Mouse (Mus musculus): ENCODE data around the gene Ctnna2. TPM values are rescaled to one million over a fixed set of nuclear protein-coding genes. Genes with fewer than 3 reads are reported as not detected.

Gene Ctnna2
- polyA plus RNA-seq, 1 experiment: 86.0 TPM

DNA sequence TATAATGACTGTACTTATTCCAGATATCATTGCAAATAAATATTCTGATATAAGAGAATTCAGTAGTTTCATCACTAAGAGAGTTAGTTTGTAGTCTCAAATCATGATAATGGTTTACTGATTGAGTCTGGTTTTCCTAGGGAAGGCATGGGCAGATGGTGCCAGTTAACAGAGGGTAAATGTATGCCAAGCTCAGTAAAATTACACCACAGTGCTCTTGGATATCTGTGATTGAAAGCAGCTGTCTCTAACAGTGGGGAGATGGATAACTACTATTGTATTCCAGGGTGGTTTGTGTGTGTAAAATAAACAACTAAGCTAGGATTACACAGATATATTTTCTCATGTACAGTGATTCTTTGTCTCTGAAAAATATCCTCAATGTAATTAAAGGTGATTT, 140.8 kb downstream of the Ctnna2 start:
- H3K27ac ChIP-seq (ENCODE audit: insufficient read depth, low read length): no peak overlapping the region
- no peaks in the 10 kb centered on the region; the same call in 1 of the 2 replicates for H3K4me1 ChIP-seq (ENCODE audit: control insufficient read depth, insufficient read depth, low read length)
- no peak for TF ChIP-seq POLR2A (IDR thresholded peaks at IDR 0.05; ENCODE audit: extremely low read depth, insufficient read depth, low read length)
- TF ChIP-seq CTCF (IDR thresholded peaks at IDR 0.05; ENCODE audit: extremely low read depth, insufficient read depth, low read length): no peak
- H3K4me3 ChIP-seq (ENCODE audit: insufficient read depth, low read length): no peak overlapping the region

DNA sequence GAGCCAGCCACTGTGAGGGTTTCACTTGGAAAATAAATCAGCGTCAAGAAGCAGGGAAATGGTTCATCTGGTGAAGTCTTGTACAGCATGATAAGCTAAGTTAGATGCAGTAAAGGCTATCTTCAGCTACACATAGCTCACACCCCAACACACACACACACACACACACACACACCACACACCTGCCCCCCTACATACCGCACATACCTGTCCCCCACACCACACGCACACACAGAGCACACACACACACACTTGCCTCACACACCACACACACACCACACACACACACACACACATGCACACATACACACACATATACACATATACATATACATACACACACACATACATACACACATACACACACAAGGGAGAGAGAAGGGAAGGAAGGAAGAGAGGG, 142.0 kb downstream of the Ctnna2 start:
- Histone ChIP-seq H3K27ac (ENCODE audit: insufficient read depth, low read length) (no peak overlapping the region), H3K4me1 (ENCODE audit: control insufficient read depth, insufficient read depth, low read length) (no peaks in the 10 kb centered on the region; the same call in 1 of the 2 replicates), H3K4me3 (ENCODE audit: insufficient read depth, low read length) (no peak overlapping the region)
- no peak for TF ChIP-seq CTCF (IDR thresholded peaks at IDR 0.05; ENCODE audit: extremely low read depth, insufficient read depth, low read length)
- TF ChIP-seq POLR2A (IDR thresholded peaks at IDR 0.05; ENCODE audit: extremely low read depth, insufficient read depth, low read length): no peak

- TF ChIP-seq POLR2A (IDR thresholded peaks at IDR 0.05; ENCODE audit: extremely low read depth, insufficient read depth, low read length) (no peak), CTCF (IDR thresholded peaks at IDR 0.05; ENCODE audit: extremely low read depth, insufficient read depth, low read length) (no peak)
Measured at GRCm38 (mm10) chr6:77834680-77835079, 144.8 kb downstream of the Ctnna2 start.

GRCm38 (mm10) chr6:77827526-77827925, 152.0 kb downstream of the Ctnna2 start:
- H3K27ac ChIP-seq (ENCODE audit: insufficient read depth, low read length): no peak overlapping the region
- no peaks in the 10 kb centered on the region for H3K4me1 ChIP-seq (ENCODE audit: control insufficient read depth, insufficient read depth, low read length)
- no peak overlapping the region for H3K4me3 ChIP-seq (ENCODE audit: insufficient read depth, low read length)
- no peak for TF ChIP-seq POLR2A (IDR thresholded peaks at IDR 0.05; ENCODE audit: extremely low read depth, insufficient read depth, low read length)
- TF ChIP-seq CTCF (IDR thresholded peaks at IDR 0.05; ENCODE audit: extremely low read depth, insufficient read depth, low read length): no peak

More at GRCm38 (mm10) chr6:77834680-77835079, 144.8 kb downstream of the Ctnna2 start:
- no peak overlapping the region for H3K27ac ChIP-seq (ENCODE audit: insufficient read depth, low read length)
- no peak overlapping the region for H3K4me3 ChIP-seq (ENCODE audit: insufficient read depth, low read length)
- no peaks in the 10 kb centered on the region; the same call in 1 of the 2 replicates for H3K4me1 ChIP-seq (ENCODE audit: control insufficient read depth, insufficient read depth, low read length)

DNA sequence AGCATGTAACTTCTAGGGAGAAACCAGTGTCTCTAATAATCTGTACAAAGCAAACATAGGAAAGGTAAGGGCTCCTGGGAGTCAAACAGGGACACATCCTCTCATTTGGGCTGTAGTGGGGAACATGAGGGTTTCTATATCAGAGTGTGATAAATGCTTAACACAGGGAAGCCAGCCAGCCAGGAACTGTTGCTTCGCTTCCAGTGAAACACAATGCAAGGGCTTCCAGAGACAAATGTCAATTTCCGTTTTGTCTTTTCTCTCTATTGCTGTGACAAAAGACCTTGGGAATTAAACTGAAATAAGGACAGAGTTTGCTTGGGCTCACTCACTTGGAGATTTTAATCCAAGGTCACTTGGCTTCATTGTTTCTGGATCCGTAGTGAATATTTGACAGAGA, 162.4 kb downstream of the Ctnna2 start:
- no peak overlapping the region for H3K4me3 ChIP-seq (ENCODE audit: insufficient read depth, low read length)
- no peak overlapping the region for H3K27ac ChIP-seq (ENCODE audit: insufficient read depth, low read length)
- TF ChIP-seq POLR2A (IDR thresholded peaks at IDR 0.05; ENCODE audit: extremely low read depth, insufficient read depth, low read length) (no peak), CTCF (IDR thresholded peaks at IDR 0.05; ENCODE audit: extremely low read depth, insufficient read depth, low read length) (no peak)
- peaks cover 2% of the 10 kb centered on the region; the same call in 1 of the 2 replicates for H3K4me1 ChIP-seq (ENCODE audit: control insufficient read depth, insufficient read depth, low read length)

DNA sequence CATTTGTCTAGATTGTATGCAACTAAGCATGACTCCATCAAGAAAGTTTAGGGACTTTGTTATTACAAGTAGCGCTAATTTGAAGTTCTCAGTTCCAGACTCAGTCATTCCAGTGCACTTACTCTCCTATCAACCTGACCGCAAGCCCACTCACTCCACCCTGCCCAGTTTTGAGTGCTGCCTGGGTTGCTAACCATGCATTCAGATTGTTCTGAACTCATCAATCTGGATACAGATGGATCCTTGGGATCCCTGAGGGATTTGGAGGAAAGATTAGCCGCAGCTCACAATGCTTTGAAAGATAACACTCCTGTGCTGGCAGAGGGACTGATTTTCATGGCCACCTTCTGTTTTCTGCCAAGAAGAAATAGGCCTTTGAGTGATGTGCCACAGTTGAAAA, 168.5 kb downstream of the Ctnna2 start:
- TF ChIP-seq CTCF (IDR thresholded peaks at IDR 0.05; ENCODE audit: extremely low read depth, insufficient read depth, low read length): no peak
- Histone ChIP-seq H3K4me1 (ENCODE audit: control insufficient read depth, insufficient read depth, low read length) (no peaks in the 10 kb centered on the region), H3K27ac (ENCODE audit: insufficient read depth, low read length) (no peak overlapping the region), H3K4me3 (ENCODE audit: insufficient read depth, low read length) (no peak overlapping the region)

- H3K4me1 ChIP-seq (ENCODE audit: control insufficient read depth, insufficient read depth, low read length): no peaks in the 10 kb centered on the region
- TF ChIP-seq POLR2A (IDR thresholded peaks at IDR 0.05; ENCODE audit: extremely low read depth, insufficient read depth, low read length) (no peak), CTCF (IDR thresholded peaks at IDR 0.05; ENCODE audit: extremely low read depth, insufficient read depth, low read length) (no peak)
Measured at GRCm38 (mm10) chr6:77802604-77803003, 176.9 kb downstream of the Ctnna2 start.

GRCm38 (mm10) chr6:77783342-77783741, 196.2 kb downstream of the Ctnna2 start:
- TF ChIP-seq CTCF (IDR thresholded peaks at IDR 0.05; ENCODE audit: extremely low read depth, insufficient read depth, low read length) (no peak), POLR2A (IDR thresholded peaks at IDR 0.05; ENCODE audit: extremely low read depth, insufficient read depth, low read length) (no peak)
- no peaks in the 10 kb centered on the region for H3K4me1 ChIP-seq (ENCODE audit: control insufficient read depth, insufficient read depth, low read length)
- H3K4me3 ChIP-seq (ENCODE audit: insufficient read depth, low read length): no peak overlapping the region
- no peak overlapping the region for H3K27ac ChIP-seq (ENCODE audit: insufficient read depth, low read length)

More at GRCm38 (mm10) chr6:77802604-77803003, 176.9 kb downstream of the Ctnna2 start:
- no peak overlapping the region for H3K27ac ChIP-seq (ENCODE audit: insufficient read depth, low read length)
- no peak overlapping the region for H3K4me3 ChIP-seq (ENCODE audit: insufficient read depth, low read length)

- Histone ChIP-seq H3K27ac (ENCODE audit: insufficient read depth, low read length) (no peak overlapping the region), H3K4me1 (ENCODE audit: control insufficient read depth, insufficient read depth, low read length) (no peaks in the 10 kb centered on the region; the same call in 1 of the 2 replicates), H3K4me3 (ENCODE audit: insufficient read depth, low read length) (no peak overlapping the region)
- TF ChIP-seq POLR2A (IDR thresholded peaks at IDR 0.05; ENCODE audit: extremely low read depth, insufficient read depth, low read length): no peak
- TF ChIP-seq CTCF (IDR thresholded peaks at IDR 0.05; ENCODE audit: extremely low read depth, insufficient read depth, low read length): no peak
Measured at GRCm38 (mm10) chr6:77768357-77769103, 211.0 kb downstream of the Ctnna2 start.

GRCm38 (mm10) chr6:77758164-77758563, 221.3 kb downstream of the Ctnna2 start:
- H3K4me3 ChIP-seq (ENCODE audit: insufficient read depth, low read length): no peak overlapping the region
- H3K4me1 ChIP-seq (ENCODE audit: control insufficient read depth, insufficient read depth, low read length): no peaks in the 10 kb centered on the region; the same call in 1 of the 2 replicates
- H3K27ac ChIP-seq (ENCODE audit: insufficient read depth, low read length): no peak overlapping the region
- no peak for TF ChIP-seq CTCF (IDR thresholded peaks at IDR 0.05; ENCODE audit: extremely low read depth, insufficient read depth, low read length)
- TF ChIP-seq POLR2A (IDR thresholded peaks at IDR 0.05; ENCODE audit: extremely low read depth, insufficient read depth, low read length): no peak
